Mouse (Mus musculus) intestine, embryonic 15.5 days (tissue): ENCODE data around the gene Shq1. TPM values are rescaled to one million over a fixed set of nuclear protein-coding genes. Genes with fewer than 3 reads are reported as not detected.

Experiments used
- ATAC-seq: fragments of 200-750 bp; cut with Nextera tagmentation; 2 replicates; pipeline ENCODE4 v1.8.0; 2017; ENCODE audit warnings: moderate TSS enrichment, moderate library complexity
- H3K27ac ChIP-seq: fragments of 300-500 bp; sonication (generic); 2 replicates; pipeline ENCODE4 v1.5.1; 2015; ENCODE audit warnings: mild to moderate bottlenecking, inconsistent platforms
- H3K27me3 ChIP-seq: fragments of 300-500 bp; sonication (generic); replicated peaks from 2 replicates; pipeline ENCODE4 v1.6.1; 2015; ENCODE audit warnings: inconsistent platforms
- H3K36me3 ChIP-seq: fragments of 300-500 bp; sonication (generic); 2 replicates; pipeline ENCODE4 v1.6.1; 2015; ENCODE audit warnings: inconsistent platforms
- H3K4me1 ChIP-seq: fragments of 300-500 bp; sonication (generic); replicated peaks from 2 replicates; pipeline ENCODE4 v1.6.1; 2015; ENCODE audit warnings: inconsistent platforms
- H3K4me2 ChIP-seq: fragments of 300-500 bp; sonication (generic); replicated peaks from 2 replicates; pipeline ENCODE4 v1.6.1; 2015; ENCODE audit warnings: mild to moderate bottlenecking, inconsistent platforms
- H3K4me3 ChIP-seq: fragments of 300-500 bp; sonication (generic); replicated peaks from 2 replicates; pipeline ENCODE4 v1.5.1; 2015; ENCODE audit warnings: inconsistent platforms
- H3K9ac ChIP-seq: fragments of 300-500 bp; sonication (generic); 2 replicates; pipeline ENCODE4 v1.6.1; 2015; ENCODE audit warnings: inconsistent platforms
- H3K9me3 ChIP-seq: fragments of 300-500 bp; sonication (generic); 2 replicates; pipeline ENCODE4 v1.6.1; 2016; ENCODE audit warnings: inconsistent platforms
- WGBS: fragments of 180-500 bp; shearing (Covaris S2); methylation state at CpG from one replicate; pipeline ENCODE4 v1.1.7; 2015; 5-methylcytosine and 5-hydroxymethylcytosine counted together
- polyA plus RNA-seq: library from polyadenylated mRNA; unstranded; fragments of >200 nt; fragmentation: Nextera tagmentation; extraction: Ambion mirVana; gene quantifications from 2 replicates; pipeline ENCODE4 v1.2.1, GENCODE M21; 2015

Gene Shq1
- polyA plus RNA-seq, 1 experiment from 2014 or later = 18.2 TPM

- Histone ChIP-seq H3K9me3 (no peaks in the 10 kb centered on the region), H3K4me1 (no peaks in the 10 kb centered on the region), H3K27me3 (no peaks in the 10 kb centered on the region), H3K27ac (no peak overlapping the region), H3K9ac (no peak overlapping the region), H3K4me2 (no peak overlapping the region), H3K4me3 (no peak overlapping the region), H3K36me3 (peaks cover 12% of the 10 kb centered on the region; the same call in 1 of the 2 replicates)
- ATAC-seq = no peak
- 84% methylated on average over 5 of the region's 5 CpGs for WGBS
These were observed 10.6 kb downstream of the Shq1 start for GRCm38 (mm10) chr6:100660395-100660794.

GRCm38 (mm10) chr6:100652535-100652934, 18.4 kb downstream of the Shq1 start:
- Histone ChIP-seq H3K4me2 (no peak overlapping the region), H3K27me3 (no peaks in the 10 kb centered on the region), H3K4me1 (no peaks in the 10 kb centered on the region), H3K4me3 (no peak overlapping the region), H3K27ac (no peak overlapping the region), H3K36me3 (no peaks in the 10 kb centered on the region), H3K9ac (no peak overlapping the region), H3K9me3 (no peaks in the 10 kb centered on the region)
- WGBS = 80% methylated on average over 3 of the region's 3 CpGs
- no peak for ATAC-seq

GRCm38 (mm10) chr6:100647196-100647595, 23.8 kb downstream of the Shq1 start:
- 72% methylated on average over 5 of the region's 5 CpGs for WGBS
- no peak for ATAC-seq

GRCm38 (mm10) chr6:100645469-100646201, 25.3 kb downstream of the Shq1 start:
- Histone ChIP-seq H3K4me1 (peaks cover 6% of the 10 kb centered on the region), H3K9ac (no peak overlapping the region), H3K27me3 (no peaks in the 10 kb centered on the region), H3K9me3 (no peaks in the 10 kb centered on the region), H3K27ac (peak overlapping the region; percentile 28; the same call in 1 of the 2 replicates), H3K4me2 (peak overlapping the region; percentile 27), H3K4me3 (no peak overlapping the region), H3K36me3 (no peaks in the 10 kb centered on the region)
- ATAC-seq = peak; percentile 83
- 45% methylated on average over 11 of the region's 11 CpGs for WGBS

More at GRCm38 (mm10) chr6:100647196-100647595, 23.8 kb downstream of the Shq1 start:
- Histone ChIP-seq H3K27ac (no peak overlapping the region), H3K4me2 (no peak overlapping the region), H3K27me3 (no peaks in the 10 kb centered on the region), H3K4me3 (no peak overlapping the region), H3K9ac (no peak overlapping the region), H3K9me3 (no peaks in the 10 kb centered on the region), H3K4me1 (peaks cover 6% of the 10 kb centered on the region), H3K36me3 (no peaks in the 10 kb centered on the region)

- Histone ChIP-seq H3K4me2 (no peak overlapping the region), H3K4me3 (no peak overlapping the region), H3K27ac (no peak overlapping the region), H3K27me3 (no peaks in the 10 kb centered on the region), H3K4me1 (peaks cover 6% of the 10 kb centered on the region), H3K36me3 (no peaks in the 10 kb centered on the region), H3K9ac (no peak overlapping the region), H3K9me3 (no peaks in the 10 kb centered on the region)
- ATAC-seq = no peak
- WGBS = 85% methylated on average over 15 of the region's 15 CpGs
These were observed 26.3 kb downstream of the Shq1 start for GRCm38 (mm10) chr6:100644631-100645030.

- H3K9ac ChIP-seq = no peak overlapping the region
- no peak overlapping the region for H3K4me2 ChIP-seq
- no peak overlapping the region for H3K4me3 ChIP-seq
- H3K9me3 ChIP-seq = no peaks in the 10 kb centered on the region
- 80% methylated on average over 2 of the region's 2 CpGs for WGBS
- no peak overlapping the region for H3K27ac ChIP-seq
- H3K4me1 ChIP-seq = peaks cover 6% of the 10 kb centered on the region
- no peak for ATAC-seq
- H3K27me3 ChIP-seq = no peaks in the 10 kb centered on the region
- no peaks in the 10 kb centered on the region for H3K36me3 ChIP-seq
These were observed 28.2 kb downstream of the Shq1 start for GRCm38 (mm10) chr6:100642786-100643185.

DNA sequence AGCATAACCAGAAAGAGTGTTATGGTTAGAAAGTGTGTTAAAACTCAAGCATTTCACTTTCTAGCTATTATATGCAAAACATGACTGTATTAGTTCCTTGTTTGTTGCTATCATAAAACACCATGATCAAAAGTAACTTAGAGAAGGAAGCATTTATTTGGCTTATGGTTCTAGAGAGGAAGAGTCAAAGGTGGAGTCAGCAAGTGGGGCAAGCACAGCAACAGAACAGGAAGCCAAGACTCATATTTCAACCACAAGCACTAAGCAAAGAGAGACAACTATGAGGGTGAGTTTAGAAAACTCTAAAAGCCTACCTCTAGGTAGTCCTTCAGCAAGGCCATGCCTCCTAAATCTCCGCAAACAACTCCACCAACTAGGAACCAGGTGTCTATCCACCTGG, 30.4 kb downstream of the Shq1 start:
- H3K9ac ChIP-seq = no peak overlapping the region
- ATAC-seq = no peak
- H3K4me1 ChIP-seq = peaks cover 3% of the 10 kb centered on the region
- H3K4me2 ChIP-seq = no peak overlapping the region
- H3K27me3 ChIP-seq = no peaks in the 10 kb centered on the region
- H3K36me3 ChIP-seq = no peaks in the 10 kb centered on the region
- no peak overlapping the region for H3K4me3 ChIP-seq
- 94% methylated on average over 1 of the region's 1 CpGs for WGBS
- no peaks in the 10 kb centered on the region for H3K9me3 ChIP-seq
- H3K27ac ChIP-seq = no peak overlapping the region

- H3K4me1 ChIP-seq = 0 out of 2 replicates have a peak, but pooled peaks cover 4% of the 10 kb centered on the region
- no peaks in the 10 kb centered on the region for H3K36me3 ChIP-seq
- no peak overlapping the region for H3K4me3 ChIP-seq
- H3K4me2 ChIP-seq = no peak overlapping the region
- no peaks in the 10 kb centered on the region for H3K9me3 ChIP-seq
- no peak for ATAC-seq
- no peaks in the 10 kb centered on the region for H3K27me3 ChIP-seq
- H3K27ac ChIP-seq = no peak overlapping the region
- WGBS = 68% methylated on average over 6 of the region's 6 CpGs
- no peak overlapping the region for H3K9ac ChIP-seq
These were observed 41.9 kb downstream of the Shq1 start for GRCm38 (mm10) chr6:100629086-100629485.

GRCm38 (mm10) chr6:100628223-100628622, 42.7 kb downstream of the Shq1 start:
- H3K4me2 ChIP-seq = no peak overlapping the region
- H3K9ac ChIP-seq = no peak overlapping the region
- H3K27me3 ChIP-seq = no peaks in the 10 kb centered on the region
- H3K9me3 ChIP-seq = no peaks in the 10 kb centered on the region
- 55% methylated on average over 3 of the region's 3 CpGs for WGBS
- no peak for ATAC-seq
- no peak overlapping the region for H3K27ac ChIP-seq
- H3K4me1 ChIP-seq = 0 out of 2 replicates have a peak, but pooled peaks cover 4% of the 10 kb centered on the region
- H3K4me3 ChIP-seq = no peak overlapping the region
- no peaks in the 10 kb centered on the region for H3K36me3 ChIP-seq

DNA sequence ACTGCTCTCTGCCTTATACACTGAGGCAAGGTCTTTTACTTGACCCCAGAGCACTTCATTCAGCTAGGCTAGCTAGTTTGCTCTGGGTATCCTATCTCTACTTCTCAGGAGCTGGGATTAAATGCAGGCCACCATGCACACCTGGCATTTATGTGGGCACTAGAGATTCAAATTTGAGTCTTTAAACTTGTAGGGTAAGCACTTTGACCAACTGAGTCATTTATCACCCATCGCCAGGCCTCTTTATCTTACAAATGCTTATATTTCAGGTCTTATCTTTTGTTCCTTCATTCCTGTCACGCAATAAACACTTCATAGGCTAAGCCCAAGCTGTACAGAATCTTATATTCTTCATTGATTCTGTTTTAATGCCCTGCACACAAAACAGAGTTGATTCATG, 47.0 kb downstream of the Shq1 start:
- H3K4me2 ChIP-seq = no peak overlapping the region
- WGBS = 70% methylated on average over 2 of the region's 2 CpGs
- no peak overlapping the region for H3K4me3 ChIP-seq
- ATAC-seq = peak; percentile 63
- H3K9me3 ChIP-seq = no peaks in the 10 kb centered on the region
- H3K36me3 ChIP-seq = no peaks in the 10 kb centered on the region
- no peak overlapping the region for H3K27ac ChIP-seq
- no peak overlapping the region for H3K9ac ChIP-seq
- no peaks in the 10 kb centered on the region for H3K27me3 ChIP-seq
- H3K4me1 ChIP-seq = 0 out of 2 replicates have a peak, but pooled peaks cover 4% of the 10 kb centered on the region

- Histone ChIP-seq H3K9ac (no peak overlapping the region), H3K4me1 (no peaks in the 10 kb centered on the region), H3K4me3 (no peak overlapping the region), H3K9me3 (no peaks in the 10 kb centered on the region), H3K4me2 (no peak overlapping the region), H3K36me3 (no peaks in the 10 kb centered on the region), H3K27ac (no peak overlapping the region), H3K27me3 (no peaks in the 10 kb centered on the region)
- ATAC-seq = no peak
- WGBS = 25% methylated on average over 2 of the region's 2 CpGs
These were observed 48.0 kb downstream of the Shq1 start for GRCm38 (mm10) chr6:100622861-100623507.

DNA sequence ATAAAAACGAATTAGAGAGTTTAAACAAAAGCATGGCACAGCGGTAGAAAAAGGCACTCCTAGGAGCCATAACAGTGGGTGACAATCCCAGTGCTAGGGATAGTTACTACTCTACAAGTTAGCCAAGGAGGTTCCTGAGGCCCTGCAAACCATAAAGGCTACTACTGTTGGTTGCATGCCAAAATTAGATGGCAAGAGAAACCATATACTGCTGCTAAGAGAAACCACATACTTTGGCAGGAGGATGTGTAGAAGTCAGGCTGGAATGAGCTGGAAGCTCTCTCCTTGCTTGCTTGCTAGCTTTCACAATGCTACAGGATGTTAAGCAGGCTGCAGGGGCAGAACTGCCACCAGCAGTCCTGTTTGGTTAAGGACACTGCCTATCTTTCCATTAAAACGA, 50.5 kb downstream of the Shq1 start:
- Histone ChIP-seq H3K4me2 (no peak overlapping the region), H3K4me3 (no peak overlapping the region), H3K9ac (no peak overlapping the region), H3K27ac (no peak overlapping the region), H3K36me3 (no peaks in the 10 kb centered on the region), H3K27me3 (no peaks in the 10 kb centered on the region), H3K4me1 (no peaks in the 10 kb centered on the region), H3K9me3 (no peaks in the 10 kb centered on the region)
- no peak for ATAC-seq
- WGBS = 85% methylated on average over 3 of the region's 3 CpGs

- WGBS = 88% methylated on average over 7 of the region's 7 CpGs
These were observed 51.6 kb downstream of the Shq1 start for GRCm38 (mm10) chr6:100619309-100619708.

More at GRCm38 (mm10) chr6:100619309-100619708, 51.6 kb downstream of the Shq1 start:
- Histone ChIP-seq H3K27me3 (no peaks in the 10 kb centered on the region), H3K4me3 (no peak overlapping the region), H3K9me3 (no peaks in the 10 kb centered on the region), H3K4me2 (no peak overlapping the region), H3K9ac (no peak overlapping the region), H3K36me3 (no peaks in the 10 kb centered on the region), H3K27ac (no peak overlapping the region), H3K4me1 (no peaks in the 10 kb centered on the region)
- ATAC-seq = no peak
